Mouse (Mus musculus) forebrain, postnatal 0 days (tissue): ENCODE measurements at regions not wholly inside any gene's neighbourhood (a gene's known extent, or its start where the extent isn't known, plus 50 kb on each side); places are given as distances from the start of the nearest gene placed in this dataset.
A peak's percentile ranks its signal among the peaks of the same experiment; 100 is the strongest.

Source experiments
- ATAC-seq: fragments of 200-750 bp; cut with Nextera tagmentation; 2 replicates; pipeline ENCODE4 v1.8.0; 2017; ENCODE audit warnings: mild to moderate bottlenecking, moderate library complexity
- DNase-seq: peaks from one replicate; pipeline ENCODE4 v3.0.0-alpha.2; 2015
- H3K27ac ChIP-seq: fragments of 300-500 bp; sonication (generic); 2 replicates; pipeline ENCODE4 v1.5.1; 2014; ENCODE audit warnings: low read depth, mild to moderate bottlenecking, antibody characterized with exemption, low read length, moderate library complexity, mixed read lengths
- H3K27me3 ChIP-seq: fragments of 300-500 bp; sonication (generic); 2 replicates; pipeline ENCODE4 v1.6.1; 2014; ENCODE audit warnings: mild to moderate bottlenecking, low read length, mixed read lengths; ENCODE audit not compliant: insufficient read depth
- H3K36me3 ChIP-seq: fragments of 300-500 bp; sonication (generic); 2 replicates; pipeline ENCODE4 v1.6.1; 2014; ENCODE audit warnings: mild to moderate bottlenecking, moderate library complexity; ENCODE audit not compliant: insufficient read depth
- H3K4me1 ChIP-seq: fragments of 300-500 bp; sonication (generic); 2 replicates; pipeline ENCODE4 v1.6.1; 2014; ENCODE audit warnings: antibody characterized with exemption; ENCODE audit not compliant: insufficient read depth
- H3K4me2 ChIP-seq: fragments of 300-500 bp; sonication (generic); 2 replicates; pipeline ENCODE4 v1.6.1; 2014; ENCODE audit warnings: low read depth, mild to moderate bottlenecking, moderate library complexity
- H3K4me3 ChIP-seq: fragments of 300-500 bp; sonication (generic); 2 replicates; pipeline ENCODE4 v1.5.1; 2014; ENCODE audit warnings: low read depth, low read length, mixed read lengths
- H3K9ac ChIP-seq: fragments of 300-500 bp; sonication (generic); 2 replicates; pipeline ENCODE4 v1.6.1; 2014; ENCODE audit warnings: mild to moderate bottlenecking
- H3K9me3 ChIP-seq: fragments of 300-500 bp; sonication (generic); 2 replicates; pipeline ENCODE4 v1.6.1; 2016; ENCODE audit warnings: low read length
- CTCF ChIP-seq: sonication (generic); IDR thresholded peaks from 2 replicates; pipeline ENCODE4 v1.5.1; 2016; ENCODE audit warnings: antibody characterized with exemption, control low read depth, low read depth
- WGBS: fragments of 180-500 bp; shearing (Covaris S2); extraction: QIAGEN DNeasy Blood & Tissue Kit; methylation state at CpG from one replicate; pipeline ENCODE4 v1.1.7; 2014; 5-methylcytosine and 5-hydroxymethylcytosine counted together

GRCm38 (mm10) chr4:153890130-153890529 lies 66.9 kb upstream of the A430005L14Rik start:
- DNase-seq: no peak
- 68% methylated on average over 9 of the region's 9 CpGs for WGBS
- no peak for TF ChIP-seq CTCF

GRCm38 (mm10) chr4:153899721-153900120 lies 57.3 kb upstream of the A430005L14Rik start:
- DNase-seq: no peak
- no peaks in the 10 kb centered on the region for H3K36me3 ChIP-seq
- H3K4me2 ChIP-seq: no peak overlapping the region
- no peak overlapping the region for H3K27ac ChIP-seq
- H3K4me3 ChIP-seq: no peak overlapping the region
- WGBS: 73% methylated on average over 7 of the region's 7 CpGs
- H3K9ac ChIP-seq: no peak overlapping the region
- H3K27me3 ChIP-seq: no peaks in the 10 kb centered on the region
- no peaks in the 10 kb centered on the region for H3K4me1 ChIP-seq
- ATAC-seq: no peak
- H3K9me3 ChIP-seq: no peaks in the 10 kb centered on the region
- TF ChIP-seq CTCF: no peak

More at GRCm38 (mm10) chr4:153890130-153890529, 66.9 kb upstream of the A430005L14Rik start:
- peaks cover 4% of the 10 kb centered on the region; the same call in 1 of the 2 replicates for H3K4me1 ChIP-seq
- no peak overlapping the region for H3K9ac ChIP-seq
- H3K4me2 ChIP-seq: no peak overlapping the region
- H3K36me3 ChIP-seq: no peaks in the 10 kb centered on the region
- H3K4me3 ChIP-seq: no peak overlapping the region
- no peaks in the 10 kb centered on the region for H3K27me3 ChIP-seq
- H3K9me3 ChIP-seq: no peaks in the 10 kb centered on the region
- no peak overlapping the region for H3K27ac ChIP-seq
- ATAC-seq: peak; percentile 42

DNA sequence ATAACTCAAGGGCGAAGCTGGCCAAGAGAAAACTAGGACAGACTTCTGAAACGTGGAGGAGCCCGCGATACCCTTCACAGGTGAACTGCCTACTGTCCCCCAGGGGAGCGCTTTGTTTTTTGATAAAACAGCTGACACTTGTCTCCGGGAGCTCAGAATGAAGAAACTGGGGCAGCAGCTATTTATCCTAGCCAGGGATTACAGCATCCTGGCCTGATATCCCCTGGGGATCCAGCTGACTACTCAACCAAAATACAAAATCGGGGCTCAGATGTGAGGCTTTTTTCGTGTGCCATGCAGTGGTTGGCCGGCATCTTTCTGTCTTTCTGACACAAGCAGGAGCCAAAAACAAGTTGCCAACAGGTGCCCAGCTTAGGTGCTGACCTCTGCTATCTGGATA lies 52.0 kb upstream of the A430005L14Rik start:
- no peaks in the 10 kb centered on the region; the same call in 1 of the 2 replicates for H3K27me3 ChIP-seq
- no peaks in the 10 kb centered on the region for H3K9me3 ChIP-seq
- no peak overlapping the region for H3K4me3 ChIP-seq
- no peak overlapping the region for H3K9ac ChIP-seq
- H3K36me3 ChIP-seq: no peaks in the 10 kb centered on the region
- no peaks in the 10 kb centered on the region for H3K4me1 ChIP-seq
- no peak for TF ChIP-seq CTCF
- WGBS: 71% methylated on average over 9 of the region's 9 CpGs
- H3K4me2 ChIP-seq: no peak overlapping the region
- no peak for ATAC-seq
- DNase-seq: no peak
- no peak overlapping the region for H3K27ac ChIP-seq

- Histone ChIP-seq H3K9ac (no peak overlapping the region), H3K36me3 (no peaks in the 10 kb centered on the region), H3K27me3 (no peaks in the 10 kb centered on the region; the same call in 1 of the 2 replicates), H3K9me3 (no peaks in the 10 kb centered on the region), H3K4me1 (no peaks in the 10 kb centered on the region), H3K4me2 (no peak overlapping the region), H3K4me3 (no peak overlapping the region), H3K27ac (no peak overlapping the region)
- ATAC-seq: no peak
- 44% methylated on average over 7 of the region's 7 CpGs for WGBS
- no peak for DNase-seq
- TF ChIP-seq CTCF: no peak
These were observed 51.5 kb upstream of the A430005L14Rik start for GRCm38 (mm10) chr4:153905511-153905910.
